Mouse (Mus musculus): ENCODE measurements around the gene Rnf181. TPM values are rescaled to one million over a fixed set of nuclear protein-coding genes. Genes with fewer than 3 reads are reported as not detected.

Rnf181 gene
- polyA plus RNA-seq, 1 experiment from 2014 or later = 103 TPM

- no peaks in the 10 kb centered on the region for H3K27me3 ChIP-seq (ENCODE audit: control insufficient read depth, insufficient read depth, low read length)
- no peak overlapping the region for H3K27ac ChIP-seq (ENCODE audit: low read depth, low read length)
- WGBS = 83% methylated on average over 6 of the region's 6 CpGs
- H3K4me2 ChIP-seq (replicated peaks; ENCODE audit: low read depth, low read length) = peak overlapping the region; percentile 55
- ATAC-seq (ENCODE audit: low FRiP score, low TSS enrichment) = no peak
- H3K9me3 ChIP-seq (ENCODE audit: control insufficient read depth, low read length) = no peaks in the 10 kb centered on the region
- H3K9ac ChIP-seq (ENCODE audit: low read depth, low read length) = peak overlapping the region; percentile 73; the same call in 1 of the 2 replicates
- H3K36me3 ChIP-seq (ENCODE audit: control insufficient read depth, insufficient read depth, low read length) = peaks cover 10% of the 10 kb centered on the region
- peaks cover 25% of the 10 kb centered on the region for H3K4me1 ChIP-seq (ENCODE audit: control insufficient read depth, insufficient read depth, low read length)
- H3K4me3 ChIP-seq (ENCODE audit: low read length) = no peak overlapping the region; the same call in 1 of the 2 replicates
These were observed 22.1 kb upstream of the Rnf181 start for GRCm38 (mm10) chr6:72388791-72389329.

- no peak overlapping the region for H3K4me2 ChIP-seq (replicated peaks; ENCODE audit: low read depth, low read length)
- no peaks in the 10 kb centered on the region for H3K27me3 ChIP-seq (ENCODE audit: control insufficient read depth, insufficient read depth, low read length)
- ATAC-seq (ENCODE audit: low FRiP score, low TSS enrichment) = no peak
- H3K9me3 ChIP-seq (ENCODE audit: control insufficient read depth, low read length) = no peaks in the 10 kb centered on the region
- H3K9ac ChIP-seq (ENCODE audit: low read depth, low read length) = no peak overlapping the region
- H3K27ac ChIP-seq (ENCODE audit: low read depth, low read length) = no peak overlapping the region
- H3K4me1 ChIP-seq (ENCODE audit: control insufficient read depth, insufficient read depth, low read length) = peaks cover 25% of the 10 kb centered on the region
- H3K36me3 ChIP-seq (ENCODE audit: control insufficient read depth, insufficient read depth, low read length) = peaks cover 10% of the 10 kb centered on the region
- H3K4me3 ChIP-seq (ENCODE audit: low read length) = no peak overlapping the region
- WGBS = 61% methylated on average over 10 of the region's 10 CpGs
These were observed 21.5 kb upstream of the Rnf181 start for GRCm38 (mm10) chr6:72388266-72388665.

- Histone ChIP-seq H3K4me3 (ENCODE audit: low read length) (no peak overlapping the region), H3K27ac (ENCODE audit: low read depth, low read length) (no peak overlapping the region), H3K9ac (ENCODE audit: low read depth, low read length) (no peak overlapping the region), H3K4me1 (ENCODE audit: control insufficient read depth, insufficient read depth, low read length) (peaks cover 25% of the 10 kb centered on the region), H3K4me2 (replicated peaks; ENCODE audit: low read depth, low read length) (no peak overlapping the region), H3K9me3 (ENCODE audit: control insufficient read depth, low read length) (no peaks in the 10 kb centered on the region), H3K36me3 (ENCODE audit: control insufficient read depth, insufficient read depth, low read length) (peaks cover 10% of the 10 kb centered on the region), H3K27me3 (ENCODE audit: control insufficient read depth, insufficient read depth, low read length) (no peaks in the 10 kb centered on the region)
- WGBS = 59% methylated on average over 3 of the region's 3 CpGs
- ATAC-seq (ENCODE audit: low FRiP score, low TSS enrichment) = no peak
These were observed 21.1 kb upstream of the Rnf181 start for GRCm38 (mm10) chr6:72387816-72388215.

GRCm38 (mm10) chr6:72386561-72386960, 19.8 kb upstream of the Rnf181 start:
- Histone ChIP-seq H3K9me3 (ENCODE audit: control insufficient read depth, low read length) (no peaks in the 10 kb centered on the region), H3K4me3 (ENCODE audit: low read length) (no peak overlapping the region), H3K27ac (ENCODE audit: low read depth, low read length) (no peak overlapping the region), H3K4me1 (ENCODE audit: control insufficient read depth, insufficient read depth, low read length) (peaks cover 25% of the 10 kb centered on the region), H3K27me3 (ENCODE audit: control insufficient read depth, insufficient read depth, low read length) (no peaks in the 10 kb centered on the region), H3K4me2 (replicated peaks; ENCODE audit: low read depth, low read length) (no peak overlapping the region), H3K36me3 (ENCODE audit: control insufficient read depth, insufficient read depth, low read length) (peaks cover 10% of the 10 kb centered on the region), H3K9ac (ENCODE audit: low read depth, low read length) (no peak overlapping the region)
- no peak for ATAC-seq (ENCODE audit: low FRiP score, low TSS enrichment)
- 90% methylated on average over 2 of the region's 2 CpGs for WGBS

GRCm38 (mm10) chr6:72385258-72385657, 18.5 kb upstream of the Rnf181 start:
- Histone ChIP-seq H3K36me3 (ENCODE audit: control insufficient read depth, insufficient read depth, low read length) (peaks cover 10% of the 10 kb centered on the region), H3K9ac (ENCODE audit: low read depth, low read length) (no peak overlapping the region), H3K27ac (ENCODE audit: low read depth, low read length) (no peak overlapping the region), H3K4me2 (replicated peaks; ENCODE audit: low read depth, low read length) (no peak overlapping the region), H3K27me3 (ENCODE audit: control insufficient read depth, insufficient read depth, low read length) (0 out of 2 replicates have a peak, but pooled peaks cover under 1% of the 10 kb centered on the region), H3K4me1 (ENCODE audit: control insufficient read depth, insufficient read depth, low read length) (peaks cover 16% of the 10 kb centered on the region), H3K4me3 (ENCODE audit: low read length) (no peak overlapping the region), H3K9me3 (ENCODE audit: control insufficient read depth, low read length) (no peaks in the 10 kb centered on the region)
- WGBS = 87% methylated on average over 4 of the region's 4 CpGs
- no peak for ATAC-seq (ENCODE audit: low FRiP score, low TSS enrichment)

- ATAC-seq (ENCODE audit: low FRiP score, low TSS enrichment) = no peak
- Histone ChIP-seq H3K36me3 (ENCODE audit: control insufficient read depth, insufficient read depth, low read length) (peaks cover 10% of the 10 kb centered on the region), H3K4me2 (replicated peaks; ENCODE audit: low read depth, low read length) (no peak overlapping the region), H3K27ac (ENCODE audit: low read depth, low read length) (no peak overlapping the region), H3K4me1 (ENCODE audit: control insufficient read depth, insufficient read depth, low read length) (peaks cover 11% of the 10 kb centered on the region), H3K27me3 (ENCODE audit: control insufficient read depth, insufficient read depth, low read length) (peaks cover 11% of the 10 kb centered on the region; the same call in 1 of the 2 replicates), H3K4me3 (ENCODE audit: low read length) (no peak overlapping the region), H3K9me3 (ENCODE audit: control insufficient read depth, low read length) (no peaks in the 10 kb centered on the region), H3K9ac (ENCODE audit: low read depth, low read length) (no peak overlapping the region)
- 91% methylated on average over 7 of the region's 7 CpGs for WGBS
These were observed 17.2 kb upstream of the Rnf181 start for GRCm38 (mm10) chr6:72383952-72384351.

- no peak overlapping the region for H3K27ac ChIP-seq (ENCODE audit: low read depth, low read length)
- no peaks in the 10 kb centered on the region for H3K9me3 ChIP-seq (ENCODE audit: control insufficient read depth, low read length)
- no peak overlapping the region for H3K4me3 ChIP-seq (ENCODE audit: low read length)
- no peak overlapping the region for H3K9ac ChIP-seq (ENCODE audit: low read depth, low read length)
- peaks cover 5% of the 10 kb centered on the region for H3K4me1 ChIP-seq (ENCODE audit: control insufficient read depth, insufficient read depth, low read length)
- H3K27me3 ChIP-seq (ENCODE audit: control insufficient read depth, insufficient read depth, low read length) = peaks cover 11% of the 10 kb centered on the region; the same call in 1 of the 2 replicates
- no peak for ATAC-seq (ENCODE audit: low FRiP score, low TSS enrichment)
- peaks cover 10% of the 10 kb centered on the region for H3K36me3 ChIP-seq (ENCODE audit: control insufficient read depth, insufficient read depth, low read length)
- 87% methylated on average over 6 of the region's 6 CpGs for WGBS
- no peak overlapping the region for H3K4me2 ChIP-seq (replicated peaks; ENCODE audit: low read depth, low read length)
These were observed 16.5 kb upstream of the Rnf181 start for GRCm38 (mm10) chr6:72383142-72383820.

GRCm38 (mm10) chr6:72382494-72382893, 15.7 kb upstream of the Rnf181 start:
- H3K4me3 ChIP-seq (ENCODE audit: low read length) = no peak overlapping the region
- peaks cover 11% of the 10 kb centered on the region; the same call in 1 of the 2 replicates for H3K27me3 ChIP-seq (ENCODE audit: control insufficient read depth, insufficient read depth, low read length)
- no peaks in the 10 kb centered on the region for H3K9me3 ChIP-seq (ENCODE audit: control insufficient read depth, low read length)
- no peak overlapping the region for H3K27ac ChIP-seq (ENCODE audit: low read depth, low read length)
- no peak for ATAC-seq (ENCODE audit: low FRiP score, low TSS enrichment)
- H3K9ac ChIP-seq (ENCODE audit: low read depth, low read length) = no peak overlapping the region
- H3K4me2 ChIP-seq (replicated peaks; ENCODE audit: low read depth, low read length) = no peak overlapping the region
- H3K36me3 ChIP-seq (ENCODE audit: control insufficient read depth, insufficient read depth, low read length) = peaks cover 10% of the 10 kb centered on the region
- H3K4me1 ChIP-seq (ENCODE audit: control insufficient read depth, insufficient read depth, low read length) = no peaks in the 10 kb centered on the region
- WGBS = 84% methylated on average over 6 of the region's 6 CpGs

- Histone ChIP-seq H3K9me3 (ENCODE audit: control insufficient read depth, low read length) (no peaks in the 10 kb centered on the region), H3K36me3 (ENCODE audit: control insufficient read depth, insufficient read depth, low read length) (peaks cover 3% of the 10 kb centered on the region), H3K4me2 (replicated peaks; ENCODE audit: low read depth, low read length) (peak within 1 kb of the TSS; percentile 58), H3K4me1 (ENCODE audit: control insufficient read depth, insufficient read depth, low read length) (no peaks in the 10 kb centered on the region), H3K27me3 (ENCODE audit: control insufficient read depth, insufficient read depth, low read length) (peaks cover 11% of the 10 kb centered on the region; the same call in 1 of the 2 replicates), H3K9ac (ENCODE audit: low read depth, low read length) (peak within 1 kb of the TSS; percentile 53), H3K27ac (ENCODE audit: low read depth, low read length) (peak within 1 kb of the TSS; percentile 21; the same call in 1 of the 2 replicates), H3K4me3 (ENCODE audit: low read length) (peak within 1 kb of the TSS; percentile 45)
- peak; percentile 74 for ATAC-seq (ENCODE audit: low FRiP score, low TSS enrichment)
- 2% methylated on average over 48 of the region's 49 CpGs for WGBS
These were observed 13.5 kb upstream of the Rnf181 start, which contains the start of gene Vamp5 for GRCm38 (mm10) chr6:72380131-72380770. TSS of gene Vamp5 (minus strand) at chr6:72380468.
